Mouse (Mus musculus) cerebellum, adult 2 months (tissue): ENCODE data around the gene Trp73. TPM values are rescaled to one million over a fixed set of nuclear protein-coding genes. Genes with fewer than 3 reads are reported as not detected.

ENCODE experiments used
- DNase-seq, 2 experiments: peaks; one replicate each; pipeline ENCODE4 v3.0.0; 2021
- H3K27ac ChIP-seq: fragments of 200-500 bp; 2 replicates; pipeline ENCODE4 v1.5.1; 2012; ENCODE audit warnings: low read length, control low read depth, inconsistent platforms; ENCODE audit not compliant: insufficient read depth
- H3K27me3 ChIP-seq: fragments of 200-500 bp; 2 replicates; pipeline ENCODE4 v1.6.1; 2012; ENCODE audit warnings: inconsistent platforms, mild to moderate bottlenecking, low read length, moderate library complexity; ENCODE audit not compliant: control insufficient read depth, insufficient read depth
- H3K4me1 ChIP-seq: fragments of 200-500 bp; 2 replicates; pipeline ENCODE4 v1.6.1; 2011; ENCODE audit warnings: low read length; ENCODE audit not compliant: control insufficient read depth, insufficient read depth
- H3K4me3 ChIP-seq: fragments of 200-500 bp; replicated peaks from 2 replicates; pipeline ENCODE3; 2011; ENCODE audit warnings: mild to moderate bottlenecking, low read depth, low read length, control low read depth; ENCODE audit not compliant: insufficient read depth
- CTCF ChIP-seq: fragments of 200-500 bp; IDR thresholded peaks from 2 replicates; pipeline ENCODE4 v1.5.1; 2011; ENCODE audit warnings: low read depth, mild to moderate bottlenecking, control low read depth, low read length, moderate library complexity, borderline replicate concordance; ENCODE audit not compliant: insufficient read depth
- POLR2A ChIP-seq: fragments of 200-500 bp; IDR thresholded peaks from 2 replicates; pipeline ENCODE4 v1.6.1; 2011; ENCODE audit warnings: low read length, control low read depth, borderline replicate concordance; ENCODE audit not compliant: insufficient read depth
- WGBS: fragments of 180-500 bp; shearing (Covaris S2); methylation state at CpG from one replicate; pipeline ENCODE4 v1.1.7; 2018; 5-methylcytosine and 5-hydroxymethylcytosine counted together
- polyA plus RNA-seq: library from polyadenylated mRNA; depleted of rRNA; stranded (reverse); fragments of >200 nt; gene quantifications from 2 replicates; pipeline ENCODE4 v1.2.3, GENCODE M21; 2012

The Trp73 gene
- polyA plus RNA-seq, 1 experiment: 1.7 TPM

DNA sequence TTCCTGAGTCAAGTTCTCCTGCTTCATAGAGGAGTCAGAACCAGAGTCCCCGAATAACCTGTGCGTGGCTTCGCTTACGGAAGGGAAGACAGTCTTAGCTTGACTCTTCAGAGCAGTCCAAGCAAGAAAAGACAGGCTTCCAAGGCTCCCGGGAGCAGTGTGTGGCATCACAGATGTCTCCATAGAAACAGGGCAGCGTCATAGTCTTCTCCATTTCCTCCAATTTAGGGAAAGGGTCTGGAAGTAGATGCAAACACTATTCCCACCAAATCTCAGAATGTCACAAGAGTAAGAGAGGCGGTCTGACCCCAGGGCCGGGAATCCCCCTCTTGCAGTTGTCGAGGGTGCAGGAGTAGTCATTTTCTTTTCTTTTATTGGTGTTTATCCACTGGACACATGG lies 97.4 kb downstream of the Trp73 start, which contains the start of gene Ccdc27:
Ccdc27 (minus strand) TSS at position 101 of the 400 bp plus-strand sequence.
- DNase-seq: no peak
- H3K4me3 ChIP-seq: no peak within 1 kb of the TSS
- no peaks in the 10 kb centered on the region for H3K4me1 ChIP-seq
- no peak within 1 kb of the TSS for H3K27ac ChIP-seq
- WGBS: 73% methylated on average over 9 of the region's 9 CpGs
- no peaks in the 10 kb centered on the region for H3K27me3 ChIP-seq
- no peak for TF ChIP-seq CTCF
- TF ChIP-seq POLR2A: no peak

DNA sequence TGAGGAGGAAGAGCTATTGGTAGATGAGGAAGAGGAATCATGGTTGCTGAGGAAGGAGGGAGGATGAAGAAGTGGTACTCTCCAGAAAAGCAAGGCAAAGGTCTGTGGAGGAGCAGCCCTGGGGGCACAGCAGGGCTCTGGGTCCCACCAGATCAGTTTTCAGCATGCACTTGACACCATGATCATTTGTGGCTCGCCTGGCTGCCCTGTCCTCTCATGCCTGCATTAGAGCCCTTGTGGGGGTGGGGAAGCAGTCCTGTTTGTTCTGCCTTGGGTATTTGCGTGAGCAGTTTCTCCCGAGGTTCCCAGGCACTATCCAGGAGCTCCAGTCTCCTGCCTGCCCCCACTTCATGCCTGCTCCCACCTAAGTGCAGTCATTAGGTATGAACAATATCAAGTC lies 102.9 kb downstream of the Trp73 start:
- H3K27ac ChIP-seq: no peak overlapping the region
- no peak overlapping the region for H3K4me3 ChIP-seq
- no peak for DNase-seq
- no peaks in the 10 kb centered on the region for H3K27me3 ChIP-seq
- H3K4me1 ChIP-seq: no peaks in the 10 kb centered on the region; the same call in 1 of the 2 replicates
- 48% methylated on average over 3 of the region's 3 CpGs for WGBS
- TF ChIP-seq CTCF (no peak), POLR2A (no peak)

GRCm38 (mm10) chr4:154028646-154029045 lies 111.4 kb downstream of the Trp73 start:
- Histone ChIP-seq H3K4me3 (no peak overlapping the region), H3K27me3 (no peaks in the 10 kb centered on the region)
- TF ChIP-seq CTCF: 0 out of 2 replicates have a peak, but pooled peaks have one; percentile 7
- no peak for TF ChIP-seq POLR2A

DNA sequence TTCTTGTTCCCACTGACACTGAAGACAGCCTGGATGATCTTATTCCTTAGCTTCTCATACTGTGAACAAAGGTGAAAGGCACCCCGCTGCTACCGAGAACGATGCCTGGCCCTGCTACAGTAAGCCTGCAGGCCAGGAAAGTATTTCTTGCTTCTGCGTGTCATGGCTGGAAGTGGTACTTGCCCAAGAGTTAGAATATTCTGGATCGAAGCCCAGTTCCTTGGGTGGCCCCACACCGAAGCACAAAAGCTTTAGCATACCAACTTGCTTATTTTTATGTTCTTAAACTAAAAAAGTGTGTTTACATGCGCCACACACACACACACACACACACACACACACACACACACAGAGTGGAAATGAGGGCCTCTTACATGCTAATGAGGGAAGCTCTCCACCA lies 111.9 kb downstream of the Trp73 start:
- no peak for DNase-seq
- Histone ChIP-seq H3K4me3 (no peak overlapping the region), H3K27ac (no peak overlapping the region), H3K4me1 (no peaks in the 10 kb centered on the region), H3K27me3 (no peaks in the 10 kb centered on the region)
- no peak for TF ChIP-seq POLR2A
- TF ChIP-seq CTCF: no peak
- WGBS: 53% methylated on average over 7 of the region's 7 CpGs

More at GRCm38 (mm10) chr4:154028646-154029045, 111.4 kb downstream of the Trp73 start:
- H3K27ac ChIP-seq: no peak overlapping the region
- no peaks in the 10 kb centered on the region for H3K4me1 ChIP-seq
- no peak for DNase-seq

DNA sequence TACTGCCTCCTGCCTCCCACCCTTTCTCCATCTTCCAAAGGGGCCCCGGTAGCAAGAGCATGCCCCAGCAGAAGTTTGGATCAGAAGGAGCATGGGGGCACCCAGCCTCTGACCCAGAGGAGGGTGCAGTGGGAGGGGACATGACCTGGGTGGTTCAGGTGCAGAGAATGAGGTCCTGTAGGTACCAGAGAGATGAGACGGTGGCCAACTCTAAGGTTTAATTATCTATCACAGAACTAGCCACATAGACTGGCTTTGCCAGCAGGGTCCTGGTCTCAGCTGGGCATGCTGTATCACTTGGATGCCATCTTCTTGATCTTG lies 113.6 kb downstream of the Trp73 start:
- peak overlapping the region; percentile 56 for H3K4me3 ChIP-seq
- DNase-seq: no peak
- WGBS: 30% methylated on average over 2 of the region's 2 CpGs
- H3K27ac ChIP-seq: no peak overlapping the region
- no peaks in the 10 kb centered on the region for H3K4me1 ChIP-seq
- no peaks in the 10 kb centered on the region for H3K27me3 ChIP-seq
- no peak for TF ChIP-seq CTCF
- TF ChIP-seq POLR2A: no peak

DNA sequence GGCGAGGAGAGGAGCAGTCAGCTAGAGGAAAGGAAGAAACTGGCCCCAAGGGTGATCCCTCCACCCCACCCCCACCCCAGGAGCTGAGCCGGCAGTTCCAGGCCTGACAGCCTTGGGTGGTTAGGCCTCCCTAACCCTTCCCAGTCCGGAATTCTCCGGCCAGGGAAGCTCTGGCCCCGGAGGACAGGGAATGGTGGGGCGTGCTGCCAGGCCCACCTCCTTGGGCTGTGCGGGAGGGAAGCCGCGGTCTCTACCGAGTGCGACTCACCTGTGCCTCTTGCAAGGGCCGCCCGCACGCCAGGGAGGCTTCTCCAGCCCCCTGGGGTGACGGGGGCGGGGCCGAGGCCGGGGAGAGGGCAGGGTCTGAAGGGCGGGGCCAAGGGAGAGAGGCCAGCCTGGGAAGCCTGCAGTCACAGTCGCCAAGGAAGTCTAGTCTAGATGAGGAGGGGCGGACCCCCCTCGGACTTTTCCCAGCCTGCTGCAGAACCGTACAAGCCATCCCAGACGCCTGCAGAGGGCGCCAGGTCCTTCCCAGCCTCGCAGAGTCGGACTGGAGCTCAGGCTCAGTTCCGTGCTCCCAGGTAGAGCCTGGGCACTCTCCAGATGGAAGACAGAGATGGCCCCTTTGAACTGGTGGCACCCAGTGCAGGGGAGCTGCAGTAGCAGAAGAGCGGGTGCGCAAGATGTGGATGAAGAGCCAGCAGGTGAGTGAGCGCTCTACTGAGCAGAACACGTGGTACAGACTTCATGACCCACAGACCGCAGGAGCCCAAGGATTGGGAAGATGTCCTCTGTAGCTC lies 114.2 kb downstream of the Trp73 start, which contains the start of gene Smim1:
Smim1 (minus strand) TSS at position 590 of the 800 bp plus-strand sequence.
- peak; percentile 55 to 58 for DNase-seq
- peak within 1 kb of the TSS; percentile 29; the same call in 1 of the 2 replicates for H3K27ac ChIP-seq
- TF ChIP-seq POLR2A: no peak
- TF ChIP-seq CTCF: peak; percentile 49; the same call in 1 of the 2 replicates
- 3% methylated on average over 33 of the region's 33 CpGs for WGBS
- peak within 1 kb of the TSS; percentile 56 for H3K4me3 ChIP-seq
- no peaks in the 10 kb centered on the region for H3K4me1 ChIP-seq
- no peaks in the 10 kb centered on the region for H3K27me3 ChIP-seq

DNA sequence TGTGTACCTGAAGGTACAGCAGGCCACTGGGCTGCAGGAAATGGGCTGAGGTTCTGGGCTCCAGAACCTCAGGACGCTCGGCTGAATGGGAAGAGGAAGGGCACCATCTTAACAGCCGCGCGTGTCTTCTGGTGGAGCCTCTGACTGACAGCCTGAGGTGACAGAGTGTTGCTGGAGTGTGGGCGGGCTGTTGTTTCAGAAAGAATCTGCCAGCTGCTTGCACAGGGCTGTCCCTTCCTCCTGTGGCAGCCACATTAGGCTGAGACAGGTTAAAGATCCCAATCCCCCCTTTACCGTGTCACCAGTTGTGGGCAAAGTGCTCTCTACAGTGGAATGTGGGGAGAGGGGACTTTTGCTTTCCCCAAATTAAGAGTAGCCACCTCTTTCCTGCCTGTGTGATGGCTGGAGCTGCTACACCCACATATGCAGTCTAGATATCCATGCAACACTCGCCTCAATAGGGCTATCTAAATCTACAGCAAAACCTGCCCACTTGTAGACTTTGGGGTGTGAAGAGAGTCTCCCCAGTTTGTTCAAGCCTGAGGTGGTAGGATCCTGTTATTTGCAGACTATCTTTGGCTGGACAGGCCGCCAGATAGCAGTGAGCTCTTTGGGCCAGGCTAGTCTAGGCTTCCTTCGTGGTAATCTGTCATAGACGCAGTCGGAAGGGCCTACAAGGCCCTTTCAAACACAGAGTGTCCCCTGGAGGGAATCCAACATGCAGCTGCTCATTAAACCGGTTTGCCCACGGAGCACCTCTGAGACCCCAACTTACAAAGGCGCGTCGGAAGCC lies 115.1 kb downstream of the Trp73 start:
- no peak for DNase-seq

More for the DNA sequence above, 115.1 kb downstream of the Trp73 start:
- peak overlapping the region; percentile 37 for H3K27ac ChIP-seq
- 56% methylated on average over 17 of the region's 17 CpGs for WGBS
- no peaks in the 10 kb centered on the region for H3K27me3 ChIP-seq
- no peaks in the 10 kb centered on the region for H3K4me1 ChIP-seq
- TF ChIP-seq POLR2A: no peak
- TF ChIP-seq CTCF: no peak
- H3K4me3 ChIP-seq: no peak overlapping the region
